Mouse (Mus musculus) neural tube, embryonic 11.5 days (tissue): ENCODE results near the gene Tmx2. TPM values are rescaled to one million over a fixed set of nuclear protein-coding genes. Genes with fewer than 3 reads are reported as not detected.
"Not testable (repeated sequence)": the region's sequence is repeated elsewhere in the genome, so short reads cannot be mapped to it uniquely, and the experiment has no call there.

Experiments
- ATAC-seq: fragments of 200-750 bp; cut with Nextera tagmentation; 2 replicates; pipeline ENCODE4 v1.8.0; 2017; ENCODE audit warnings: moderate number of reproducible peaks, mild to moderate bottlenecking, moderate TSS enrichment, moderate library complexity; ENCODE audit not compliant: insufficient read depth, low FRiP score, low TSS enrichment
- DNase-seq: peaks from one replicate; pipeline ENCODE4 v3.0.0-alpha.2; 2015; ENCODE audit warnings: low spot score
- H3K27ac ChIP-seq: fragments of 300-500 bp; sonication (generic); 2 replicates; pipeline ENCODE4 v1.5.1; 2014; ENCODE audit warnings: low read depth, mild to moderate bottlenecking, low read length
- H3K27me3 ChIP-seq: fragments of 300-500 bp; sonication (generic); 2 replicates; pipeline ENCODE4 v1.6.1; 2014; ENCODE audit warnings: mild to moderate bottlenecking, low read length, mixed read lengths; ENCODE audit not compliant: control insufficient read depth, insufficient read depth
- H3K36me3 ChIP-seq: fragments of 300-500 bp; sonication (generic); 2 replicates; pipeline ENCODE4 v1.6.1; 2014; ENCODE audit warnings: mild to moderate bottlenecking, low read length, moderate library complexity, mixed read lengths; ENCODE audit not compliant: control insufficient read depth, insufficient read depth
- H3K4me1 ChIP-seq: fragments of 300-500 bp; sonication (generic); 2 replicates; pipeline ENCODE4 v1.6.1; 2014; ENCODE audit warnings: low read length, mixed read lengths; ENCODE audit not compliant: control insufficient read depth, insufficient read depth
- H3K4me2 ChIP-seq: fragments of 300-500 bp; sonication (generic); 2 replicates; pipeline ENCODE4 v1.6.1; 2014; ENCODE audit warnings: low read depth, mild to moderate bottlenecking, moderate library complexity
- H3K4me3 ChIP-seq: fragments of 300-500 bp; sonication (generic); 2 replicates; pipeline ENCODE4 v1.5.1; 2014; ENCODE audit warnings: low read depth, low read length
- H3K9ac ChIP-seq: fragments of 300-500 bp; sonication (generic); 2 replicates; pipeline ENCODE4 v1.6.1; 2014; ENCODE audit warnings: mild to moderate bottlenecking, low read length
- H3K9me3 ChIP-seq: fragments of 300-500 bp; sonication (generic); 2 replicates; pipeline ENCODE4 v1.6.1; 2016; ENCODE audit warnings: low read length; ENCODE audit not compliant: control insufficient read depth
- WGBS: fragments of 180-500 bp; shearing (Covaris S2); extraction: QIAGEN DNeasy Blood & Tissue Kit; methylation state at CpG from one replicate; pipeline ENCODE4 v1.1.7; 2014; 5-methylcytosine and 5-hydroxymethylcytosine counted together
- polyA plus RNA-seq: library from polyadenylated mRNA; unstranded; fragments of >200 nt; fragmentation: Nextera tagmentation; extraction: Ambion mirVana; gene quantifications from 2 replicates; pipeline ENCODE4 v1.2.1, GENCODE M21; 2014

The Tmx2 gene
- 180 and 189 TPM in 2 replicates for polyA plus RNA-seq

GRCm38 (mm10) chr2:84679016-84679415 is at the start of gene Tmx2:
TSS of gene Tmx2 (minus strand) at chr2:84679140.
- Histone ChIP-seq H3K9ac (peak within 1 kb of the TSS; percentile 66), H3K4me2 (peak within 1 kb of the TSS; percentile 55), H3K4me1 (peaks cover 13% of the 10 kb centered on the region), H3K4me3 (peak within 1 kb of the TSS; percentile 76), H3K36me3 (peaks cover 9% of the 10 kb centered on the region; the same call in 1 of the 2 replicates), H3K27ac (no peak within 1 kb of the TSS), H3K27me3 (no peaks in the 10 kb centered on the region), H3K9me3 (no peaks in the 10 kb centered on the region)
- ATAC-seq (no peak), DNase-seq (no peak)
- WGBS, result 20% methylated on average over 8 of the region's 8 CpGs

DNA sequence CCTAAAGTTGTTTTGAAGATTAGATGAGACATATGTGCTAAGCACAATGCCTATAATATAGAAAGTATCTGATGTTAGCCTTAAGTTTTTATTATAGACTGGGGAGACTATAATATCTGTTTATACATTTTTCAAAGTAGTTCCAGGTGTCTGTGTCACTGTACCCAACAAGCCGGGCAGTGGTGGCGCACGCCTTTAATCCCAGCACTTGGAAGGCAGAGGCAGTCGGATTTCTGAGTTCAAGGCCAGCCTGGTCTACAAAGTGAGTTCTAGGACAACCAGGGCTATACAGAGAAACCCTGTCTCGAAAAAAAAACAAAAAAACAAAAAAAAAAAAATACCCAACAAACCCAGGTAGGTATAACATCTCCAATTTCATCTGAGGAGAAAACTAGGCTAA is 49.3 kb upstream of the Tmx2 start:
- WGBS, result 84% methylated on average over 5 of the region's 5 CpGs
- DNase-seq, H3K27ac ChIP-seq, H3K27me3 ChIP-seq, H3K4me1 ChIP-seq, H3K9me3 ChIP-seq, H3K36me3 ChIP-seq, H3K4me3 ChIP-seq, ATAC-seq, H3K4me2 ChIP-seq, H3K9ac ChIP-seq: not testable (repeated sequence)

- H3K4me2 ChIP-seq, result peak within 1 kb of the TSS; percentile 68
- under 1% methylated on average over 39 of the region's 39 CpGs for WGBS
Measured at GRCm38 (mm10) chr2:84727172-84727858, 48.4 kb upstream of the Tmx2 start, which contains the start of gene Clp1. TSS of gene Clp1 (minus strand) at chr2:84727350.

GRCm38 (mm10) chr2:84726716-84727115 is 47.8 kb upstream of the Tmx2 start:
- Histone ChIP-seq H3K4me3 (peak overlapping the region; percentile 59), H3K9me3 (no peaks in the 10 kb centered on the region), H3K4me2 (peak overlapping the region; percentile 68), H3K36me3 (peaks cover 2% of the 10 kb centered on the region; the same call in 1 of the 2 replicates), H3K9ac (peak overlapping the region; percentile 37), H3K4me1 (no peaks in the 10 kb centered on the region), H3K27me3 (no peaks in the 10 kb centered on the region), H3K27ac (no peak overlapping the region)
- 3% methylated on average over 9 of the region's 9 CpGs for WGBS
- ATAC-seq (peak; percentile 4; the same call in 1 of the 2 replicates), DNase-seq (no peak)

More at GRCm38 (mm10) chr2:84727172-84727858, 48.4 kb upstream of the Tmx2 start, which contains the start of gene Clp1:
- no peaks in the 10 kb centered on the region for H3K9me3 ChIP-seq
- H3K4me1 ChIP-seq, result no peaks in the 10 kb centered on the region
- peaks cover 2% of the 10 kb centered on the region; the same call in 1 of the 2 replicates for H3K36me3 ChIP-seq
- H3K27ac ChIP-seq, result 0 out of 2 replicates have a peak within 1 kb of the TSS, but pooled peaks have one; percentile 45
- DNase-seq, result peak; percentile 97
- peak within 1 kb of the TSS; percentile 54 for H3K9ac ChIP-seq
- peak; percentile 96 for ATAC-seq
- no peaks in the 10 kb centered on the region for H3K27me3 ChIP-seq
- H3K4me3 ChIP-seq, result peak within 1 kb of the TSS; percentile 59

DNA sequence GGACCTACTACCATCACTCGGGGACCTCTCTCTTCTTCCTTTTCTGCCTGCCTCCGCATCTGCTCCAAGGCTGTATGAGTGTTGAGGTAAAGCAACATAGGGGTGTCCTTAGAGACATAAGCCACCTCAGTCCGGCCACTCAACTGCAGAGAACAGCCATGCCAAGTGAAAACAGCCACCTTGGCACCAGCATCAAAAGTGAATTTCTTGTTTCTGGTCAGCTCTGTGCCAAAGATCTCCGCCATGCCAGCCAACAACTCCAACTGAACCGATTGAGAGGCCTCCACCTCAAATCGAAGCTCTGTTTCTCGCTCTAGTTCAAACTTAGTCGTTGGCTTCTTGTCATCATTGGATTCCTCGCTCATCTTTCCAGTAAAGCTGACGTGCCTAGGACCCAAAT is 46.8 kb upstream of the Tmx2 start:
- ATAC-seq, result no peak
- H3K36me3 ChIP-seq, result peaks cover 2% of the 10 kb centered on the region; the same call in 1 of the 2 replicates
- H3K9me3 ChIP-seq, result no peaks in the 10 kb centered on the region
- H3K4me1 ChIP-seq, result no peaks in the 10 kb centered on the region
- H3K27ac ChIP-seq, result no peak overlapping the region
- no peaks in the 10 kb centered on the region for H3K27me3 ChIP-seq
- no peak overlapping the region for H3K9ac ChIP-seq
- 92% methylated on average over 10 of the region's 10 CpGs for WGBS
- H3K4me3 ChIP-seq, result no peak overlapping the region
- no peak for DNase-seq
- H3K4me2 ChIP-seq, result 0 out of 2 replicates have a peak overlapping the region, but pooled peaks have one; percentile 1

GRCm38 (mm10) chr2:84723856-84724255 is 44.9 kb upstream of the Tmx2 start:
- H3K9me3 ChIP-seq, result no peaks in the 10 kb centered on the region
- no peak overlapping the region for H3K27ac ChIP-seq
- no peak overlapping the region for H3K4me2 ChIP-seq
- H3K4me3 ChIP-seq, result no peak overlapping the region
- peaks cover 2% of the 10 kb centered on the region; the same call in 1 of the 2 replicates for H3K36me3 ChIP-seq
- H3K4me1 ChIP-seq, result no peaks in the 10 kb centered on the region
- no peaks in the 10 kb centered on the region for H3K27me3 ChIP-seq
- DNase-seq (no peak), ATAC-seq (no peak)
- WGBS, result 93% methylated on average over 14 of the region's 14 CpGs
- H3K9ac ChIP-seq, result no peak overlapping the region

- no peak overlapping the region for H3K9ac ChIP-seq
- no peak for DNase-seq
- 69% methylated on average over 3 of the region's 3 CpGs for WGBS
- peaks cover 2% of the 10 kb centered on the region; the same call in 1 of the 2 replicates for H3K36me3 ChIP-seq
- H3K27me3 ChIP-seq, result no peaks in the 10 kb centered on the region
- no peak overlapping the region for H3K4me3 ChIP-seq
- H3K4me1 ChIP-seq, result peaks cover 4% of the 10 kb centered on the region; the same call in 1 of the 2 replicates
- H3K4me2 ChIP-seq, result no peak overlapping the region
- no peaks in the 10 kb centered on the region for H3K9me3 ChIP-seq
- ATAC-seq, result no peak
- no peak overlapping the region for H3K27ac ChIP-seq
Measured at GRCm38 (mm10) chr2:84721182-84721581, 42.2 kb upstream of the Tmx2 start.

- Histone ChIP-seq H3K27me3 (no peaks in the 10 kb centered on the region), H3K9me3 (no peaks in the 10 kb centered on the region), H3K9ac (no peak overlapping the region), H3K4me2 (no peak overlapping the region), H3K27ac (no peak overlapping the region), H3K4me3 (no peak overlapping the region), H3K4me1 (peaks cover 5% of the 10 kb centered on the region; the same call in 1 of the 2 replicates), H3K36me3 (peaks cover 2% of the 10 kb centered on the region; the same call in 1 of the 2 replicates)
- DNase-seq (no peak), ATAC-seq (no peak)
- WGBS, result 88% methylated on average over 2 of the region's 2 CpGs
Measured at GRCm38 (mm10) chr2:84720718-84721117, 41.8 kb upstream of the Tmx2 start.

GRCm38 (mm10) chr2:84717357-84717756 is 38.4 kb upstream of the Tmx2 start:
- H3K4me3 ChIP-seq, result no peak overlapping the region
- H3K4me2 ChIP-seq, result no peak overlapping the region
- no peak overlapping the region for H3K9ac ChIP-seq
- no peaks in the 10 kb centered on the region for H3K9me3 ChIP-seq
- H3K4me1 ChIP-seq, result peaks cover 14% of the 10 kb centered on the region
- H3K27ac ChIP-seq, result no peak overlapping the region
- ATAC-seq (no peak), DNase-seq (no peak)
- H3K36me3 ChIP-seq, result no peaks in the 10 kb centered on the region
- no peaks in the 10 kb centered on the region for H3K27me3 ChIP-seq
- WGBS, result 93% methylated on average over 4 of the region's 4 CpGs
